Comparison of ENCODE assay signal across 10 mouse cellular contexts in genomic region chr4:134469985-134470384, GRCm38 (mm10). TPM values are rescaled to one million over a fixed set of nuclear protein-coding genes. Genes with fewer than 3 reads are reported as not detected.
DNase-seq lines count a peak whose midpoint lies in the region; ATAC-seq and TF ChIP-seq lines count a peak whose summit lies in the region.
"Had no signal": no experiment of that assay in that cellular context is flagged by ENCODE, and none has a peak within 500 bp of the region (broad histone marks: within the 10 kb centered on the region; RNA-seq: fewer than 3 reads in every experiment).

No protein-coding gene starts in this region.

- intact Hi-C loops in heart, postnatal 14 days (cut with DNase I) = loop anchor here (10.0 kb wide), 1 partner anchor 215 kb away; the partner anchor contains the start of gene Grrp1

- no peak for DNase-seq in heart, postnatal 14 days
- peak; percentile 86 for DNase-seq in midbrain, embryonic 11.5 days (ENCODE audit: low spot score, missing footprints)
- no peak for DNase-seq in adrenal gland, adult 2 months
- no peak for DNase-seq in spleen, postnatal 36 days (ENCODE audit: low spot score in 2 of 2)
- DNase-seq in cerebellum, postnatal 14 days = no peak
- DNase-seq: adrenal gland, postnatal 25 days; kidney, postnatal 36 days had no signal

- 85% methylated on average over 3 of the region's 3 CpGs for WGBS in heart, embryonic 14.5 days
- 25% methylated on average over 3 of the region's 3 CpGs for WGBS in hindbrain, embryonic 15.5 days
- 63% methylated on average over 3 of the region's 3 CpGs for WGBS in midbrain, embryonic 11.5 days

- peaks cover 42% of the 10 kb centered on the region for H3K36me3 ChIP-seq in heart, embryonic 14.5 days (ENCODE audit: control insufficient read depth, insufficient read depth, low read length)
- peaks cover 37% of the 10 kb centered on the region for H3K36me3 ChIP-seq in hindbrain, embryonic 15.5 days
- peaks cover 22% of the 10 kb centered on the region for H3K36me3 ChIP-seq in midbrain, embryonic 11.5 days (ENCODE audit: control insufficient read depth, insufficient read depth, low read length)

- H3K4me1 ChIP-seq in heart, embryonic 14.5 days (ENCODE audit: control insufficient read depth in 2 of 2, insufficient read depth in 2 of 2, low read length in 2 of 2) = peaks cover 3 to 8% of the 10 kb centered on the region in 2 experiments; a peak in 3 of 4 replicates
- peaks cover 16% of the 10 kb centered on the region for H3K4me1 ChIP-seq in cortical plate, adult 2 months (ENCODE audit: control insufficient read depth, insufficient read depth, low read length)
- peaks cover 64% of the 10 kb centered on the region for H3K4me1 ChIP-seq in hindbrain, embryonic 15.5 days (replicated peaks)
- H3K4me1 ChIP-seq in midbrain, embryonic 11.5 days (ENCODE audit: control insufficient read depth, insufficient read depth, low read length) = peaks cover 24% of the 10 kb centered on the region

- H3K4me2 ChIP-seq in heart, embryonic 14.5 days (ENCODE audit: low read length) = peak overlapping the region; percentile 99
- H3K4me2 ChIP-seq in hindbrain, embryonic 15.5 days = peak overlapping the region; percentile 86
- peak overlapping the region; percentile 97 for H3K4me2 ChIP-seq in midbrain, embryonic 11.5 days

- no peak for TF ChIP-seq CTCF in cortical plate, adult 2 months (IDR thresholded peaks at IDR 0.05; ENCODE audit: extremely low read depth, insufficient read depth, low read length)

- no peak overlapping the region for H3K27ac ChIP-seq in heart, embryonic 14.5 days (replicated peaks in 1 of 2; ENCODE audit: control insufficient read depth in 1 of 2, insufficient read depth in 1 of 2, low read depth in 2 of 2, low read length in 2 of 2)
- H3K27ac ChIP-seq in cortical plate, adult 2 months (ENCODE audit: insufficient read depth, low read length) = no peak overlapping the region
- peak overlapping the region; percentile 98 for H3K27ac ChIP-seq in hindbrain, embryonic 15.5 days (replicated peaks)
- peak overlapping the region; percentile 57 for H3K27ac ChIP-seq in midbrain, embryonic 11.5 days (ENCODE audit: low read depth, low read length)

- ATAC-seq in heart, embryonic 14.5 days (ENCODE audit: insufficient number of reproducible peaks, insufficient read depth, low FRiP score, low read depth) = no peak
- ATAC-seq in hindbrain, embryonic 15.5 days (ENCODE audit: low FRiP score, low read depth) = no peak
- no peak for ATAC-seq in midbrain, embryonic 11.5 days (ENCODE audit: low FRiP score)

- peaks cover 4% of the 10 kb centered on the region; the same call in 1 of the 2 replicates for H3K9me3 ChIP-seq in heart, embryonic 14.5 days (ENCODE audit: control insufficient read depth, low read length)
- no peaks in the 10 kb centered on the region for H3K9me3 ChIP-seq in hindbrain, embryonic 15.5 days
- H3K9me3 ChIP-seq in midbrain, embryonic 11.5 days (ENCODE audit: control insufficient read depth, low read length) = no peaks in the 10 kb centered on the region

- peak overlapping the region; percentile 82 for H3K9ac ChIP-seq in heart, embryonic 14.5 days (ENCODE audit: low read length)
- peak overlapping the region; percentile 99 for H3K9ac ChIP-seq in hindbrain, embryonic 15.5 days
- H3K9ac ChIP-seq in midbrain, embryonic 11.5 days (ENCODE audit: low read length) = peak overlapping the region; percentile 97

- no peaks in the 10 kb centered on the region for H3K27me3 ChIP-seq in heart, embryonic 14.5 days (ENCODE audit: control insufficient read depth, insufficient read depth, low read length)
- no peaks in the 10 kb centered on the region for H3K27me3 ChIP-seq in hindbrain, embryonic 15.5 days
- no peaks in the 10 kb centered on the region for H3K27me3 ChIP-seq in midbrain, embryonic 11.5 days (ENCODE audit: control insufficient read depth, insufficient read depth, low read length)

- peak overlapping the region in 1 of 2 experiments; percentile 91; a peak in 2 of 4 replicates for H3K4me3 ChIP-seq in heart, embryonic 14.5 days (ENCODE audit: control insufficient read depth in 1 of 2, insufficient read depth in 1 of 2, low read depth in 1 of 2, low read length in 2 of 2)
- H3K4me3 ChIP-seq in cortical plate, adult 2 months (ENCODE audit: insufficient read depth, low read length) = peak overlapping the region; percentile 42
- peak overlapping the region; percentile 88 for H3K4me3 ChIP-seq in hindbrain, embryonic 15.5 days
- peak overlapping the region; percentile 67 for H3K4me3 ChIP-seq in midbrain, embryonic 11.5 days (ENCODE audit: low read depth, low read length)

- TF ChIP-seq POLR2A in cortical plate, adult 2 months (IDR thresholded peaks at IDR 0.05; ENCODE audit: extremely low read depth, insufficient read depth, low read length) = no peak

RNA-seq across cellular contexts. Expression of gene Stmn1, which starts 1.9 kb away (rescaled TPM):
- 933 and 977 TPM in 2 replicates for polyA plus RNA-seq in heart, embryonic 14.5 days (2014; fragmentation: Nextera tagmentation; extraction: Ambion mirVana)
- 10 to 100 TPM; 50.0 to 79.2 TPM for total RNA-seq in heart, postnatal 14 days (2021)
- polyA plus RNA-seq in cortical plate, adult 2 months (2012; rRNA removed) = 901 and 956 TPM in 2 replicates
- polyA plus RNA-seq in hindbrain, embryonic 15.5 days (2015; fragmentation: Nextera tagmentation; extraction: Ambion mirVana) = 5,846 and 6,036 TPM in 2 replicates
- polyA plus RNA-seq in midbrain, embryonic 11.5 days (2014; fragmentation: Nextera tagmentation; extraction: Ambion mirVana) = 4,454 and 4,703 TPM in 2 replicates
- total RNA-seq in adrenal gland, adult 2 months (2021) = 10 to 100 TPM; 28.7 to 31.8 TPM
- polyA plus RNA-seq in adrenal gland, adult 2 months (2012; rRNA removed) = 1.3 and 2.4 TPM in 2 replicates

RNA-seq across cellular contexts. Expression of gene Paqr7, which starts 26.5 kb away (rescaled TPM):
- 4.2 and 4.6 TPM in 2 replicates for polyA plus RNA-seq in heart, embryonic 14.5 days (2014; fragmentation: Nextera tagmentation; extraction: Ambion mirVana)
- 10 to 100 TPM; 15.5 to 19.6 TPM for total RNA-seq in heart, postnatal 14 days (2021)
- polyA plus RNA-seq in cortical plate, adult 2 months (2012; rRNA removed) = 78.7 and 81.5 TPM in 2 replicates
- 30.4 and 35.2 TPM in 2 replicates for polyA plus RNA-seq in hindbrain, embryonic 15.5 days (2015; fragmentation: Nextera tagmentation; extraction: Ambion mirVana)
- 1.3 and 1.4 TPM in 2 replicates for polyA plus RNA-seq in midbrain, embryonic 11.5 days (2014; fragmentation: Nextera tagmentation; extraction: Ambion mirVana)
- 10 to 100 TPM; 30.3 to 78.9 TPM for total RNA-seq in adrenal gland, adult 2 months (2021)
- 196 and 204 TPM in 2 replicates for polyA plus RNA-seq in adrenal gland, adult 2 months (2012; rRNA removed)

RNA-seq across cellular contexts. Expression of gene Aunip, which starts 40.8 kb away (rescaled TPM):
- polyA plus RNA-seq in heart, embryonic 14.5 days (2014; fragmentation: Nextera tagmentation; extraction: Ambion mirVana) = 2.3 and 3.2 TPM in 2 replicates
- total RNA-seq in heart, postnatal 14 days (2021) = under 1 TPM in 1 of 2 experiments, not detected in 1; 0.68 TPM
- 0.23 and 0.31 TPM in 2 replicates for polyA plus RNA-seq in cortical plate, adult 2 months (2012; rRNA removed)
- polyA plus RNA-seq in hindbrain, embryonic 15.5 days (2015; fragmentation: Nextera tagmentation; extraction: Ambion mirVana) = 2.0 and 2.9 TPM in 2 replicates
- polyA plus RNA-seq in midbrain, embryonic 11.5 days (2014; fragmentation: Nextera tagmentation; extraction: Ambion mirVana) = 7.8 and 7.9 TPM in 2 replicates
- 1 to 10 TPM in 1 of 2 experiments, under 1 TPM in 1; 0.29 to 1.5 TPM for total RNA-seq in adrenal gland, adult 2 months (2021)
- polyA plus RNA-seq in adrenal gland, adult 2 months (2012; rRNA removed) = 0.10 and 0.16 TPM in 2 replicates

Comparison
In these comparisons a context has a peak if more than half of its experiments do, and no peak if none do; other contexts are left out.
1. H3K27ac ChIP-seq: peak in hindbrain, embryonic 15.5 days (single experiment) and midbrain, embryonic 11.5 days (single experiment); none in heart, embryonic 14.5 days (0 of 2) and cortical plate, adult 2 months (single experiment).
2. RNA of gene Stmn1, which starts 1.9 kb away (polyA plus RNA-seq): 5,846 to 6,036 TPM in hindbrain, embryonic 15.5 days, 4,454 to 4,703 TPM in midbrain, embryonic 11.5 days, 933 to 977 TPM in heart, embryonic 14.5 days and 901 to 956 TPM in cortical plate, adult 2 months; 1.3 to 2.4 TPM in adrenal gland, adult 2 months; every median in the first group is over 100 times any median in the second.
3. Peak in every context shown above with its lines, with median percentiles within 50 percentile points of each other: H3K4me2 ChIP-seq and H3K9ac ChIP-seq.